Mouse (Mus musculus) liver, postnatal 0 days (tissue): ENCODE measurements around the gene Strbp.

Experiments
- CTCF ChIP-seq: sonication (generic); IDR thresholded peaks from 2 replicates; pipeline ENCODE4 v1.5.1; 2016; ENCODE audit warnings: antibody characterized with exemption, low read depth
- EP300 ChIP-seq: IDR thresholded peaks from 2 replicates; pipeline ENCODE4 v1.6.1; 2016; ENCODE audit warnings: antibody characterized with exemption, low read depth, mild to moderate bottlenecking

DNA sequence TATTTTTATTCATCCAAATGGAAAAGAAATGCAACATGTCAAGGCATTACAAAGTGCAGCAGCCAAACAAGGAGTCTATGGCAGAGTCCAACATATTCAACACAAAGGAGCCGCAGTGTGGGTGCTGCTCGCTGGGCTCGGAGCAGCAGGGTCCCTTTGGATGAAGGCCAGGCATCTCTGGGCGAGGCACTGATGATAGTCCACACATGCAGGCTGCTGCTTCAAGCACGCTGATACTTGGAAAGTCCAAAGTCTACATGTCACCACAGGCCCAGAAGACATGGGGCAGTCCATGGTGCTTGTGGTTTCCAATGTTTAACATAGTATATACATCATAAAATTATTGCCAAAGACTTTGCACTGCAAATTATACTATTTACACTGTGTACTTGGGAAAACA is 133.8 kb downstream of the Strbp start:
- TF ChIP-seq EP300 (no peak), CTCF (no peak)
